Comparison of ENCODE assay signal across 27 mouse cellular contexts in genomic region chr8:119917415-119917814, GRCm38 (mm10). TPM values are rescaled to one million over a fixed set of nuclear protein-coding genes. Genes with fewer than 3 reads are reported as not detected.
DNase-seq lines count a peak whose midpoint lies in the region; ATAC-seq and TF ChIP-seq lines count a peak whose summit lies in the region.
"Had no signal": no experiment of that assay in that cellular context is flagged by ENCODE, and none has a peak within 500 bp of the region (broad histone marks: within the 10 kb centered on the region; RNA-seq: fewer than 3 reads in every experiment).

No protein-coding gene starts in this region.

- H3K9me3 ChIP-seq in intestine, embryonic 16.5 days (ENCODE audit: control insufficient read depth, low read length), result no peaks in the 10 kb centered on the region
- H3K9me3 ChIP-seq in intestine, postnatal 0 days (ENCODE audit: control insufficient read depth), result no peaks in the 10 kb centered on the region
- no peaks in the 10 kb centered on the region for H3K9me3 ChIP-seq in liver, embryonic 16.5 days (replicated peaks; ENCODE audit: control insufficient read depth, low read length)
- H3K9me3 ChIP-seq: embryonic facial prominence, embryonic 12.5 days; heart, embryonic 15.5 days; intestine, embryonic 15.5 days; kidney, embryonic 15.5 days; lung, embryonic 15.5 days; midbrain, embryonic 15.5 days; neural tube, embryonic 12.5 days had no signal

- H3K79me2 ChIP-seq in liver, adult 2 months (ENCODE audit: control insufficient read depth, insufficient read depth, low read length), result peaks cover 64% of the 10 kb centered on the region

- H3K9ac ChIP-seq in intestine, embryonic 16.5 days (ENCODE audit: low read depth, low read length), result peak overlapping the region; percentile 14; the same call in 1 of the 2 replicates
- H3K9ac ChIP-seq in intestine, postnatal 0 days (ENCODE audit: low read depth, low read length), result no peak overlapping the region
- no peak overlapping the region for H3K9ac ChIP-seq in liver, adult 2 months (ENCODE audit: low read depth, low read length)
- H3K9ac ChIP-seq in liver, embryonic 16.5 days (ENCODE audit: low read depth, low read length), result peak overlapping the region; percentile 64
- H3K9ac ChIP-seq: embryonic facial prominence, embryonic 12.5 days; heart, embryonic 15.5 days; intestine, embryonic 15.5 days; kidney, embryonic 15.5 days; lung, embryonic 15.5 days; midbrain, embryonic 15.5 days; neural tube, embryonic 12.5 days had no signal

- 82% methylated on average over 3 of the region's 3 CpGs for WGBS in intestine, embryonic 16.5 days
- WGBS in intestine, postnatal 0 days, result 77% methylated on average over 3 of the region's 3 CpGs
- WGBS in liver, adult 2 months, result 78% methylated on average over 3 of the region's 3 CpGs
- 37% methylated on average over 3 of the region's 3 CpGs for WGBS in liver, embryonic 16.5 days (ENCODE audit: insufficient replicate concordance)

- TF ChIP-seq CTCF in intestine, postnatal 0 days (IDR thresholded peaks at IDR 0.05; ENCODE audit: low read depth), result no peak
- no peak for TF ChIP-seq CTCF in liver, adult 2 months (IDR thresholded peaks at IDR 0.05; ENCODE audit: low read depth, low read length)

- no peak for ATAC-seq in intestine, embryonic 16.5 days
- no peak for ATAC-seq in intestine, postnatal 0 days
- ATAC-seq in erythroblast, adult 5-6 weeks (replicated peaks; ENCODE audit: low FRiP score, poor library complexity, severe bottlenecking), result peak; percentile 22
- ATAC-seq in liver, embryonic 16.5 days (ENCODE audit: low read depth), result peak; percentile 38
- ATAC-seq in megakaryocyte-erythroid progenitor cell, adult 5-6 weeks (replicated peaks; ENCODE audit: low FRiP score, low TSS enrichment, poor library complexity, severe bottlenecking), result no peak
- no peak for ATAC-seq in CD4-positive, CD25-positive, alpha-beta regulatory T cell, adult 4 months
- ATAC-seq: activated CD4-positive, CD25-positive, alpha-beta regulatory T cell, adult 4 months; forebrain, embryonic 14.5 days; hindbrain, embryonic 16.5 days; midbrain, embryonic 15.5 days had no signal

- no peak for TF ChIP-seq POLR2A in liver, adult 2 months (IDR thresholded peaks at IDR 0.05; ENCODE audit: extremely low read depth, insufficient read depth, low read length)

- H3K36me3 ChIP-seq in intestine, embryonic 16.5 days (ENCODE audit: control insufficient read depth, insufficient read depth, low read length), result no peaks in the 10 kb centered on the region
- no peaks in the 10 kb centered on the region for H3K36me3 ChIP-seq in intestine, postnatal 0 days (ENCODE audit: control insufficient read depth, insufficient read depth)
- H3K36me3 ChIP-seq in liver, adult 2 months (ENCODE audit: control insufficient read depth, insufficient read depth, low read length), result no peaks in the 10 kb centered on the region
- no peaks in the 10 kb centered on the region for H3K36me3 ChIP-seq in liver, embryonic 16.5 days (ENCODE audit: control insufficient read depth, insufficient read depth)
- H3K36me3 ChIP-seq: heart, embryonic 15.5 days; intestine, embryonic 15.5 days; lung, embryonic 15.5 days; midbrain, embryonic 15.5 days had no signal

- H3K4me3 ChIP-seq in intestine, embryonic 16.5 days (ENCODE audit: low read length), result no peak overlapping the region
- no peak overlapping the region for H3K4me3 ChIP-seq in intestine, postnatal 0 days (ENCODE audit: low read depth, low read length)
- H3K4me3 ChIP-seq in liver, adult 2 months (ENCODE audit: insufficient read depth, low read depth, low read length), result no peak overlapping the region
- peak overlapping the region; percentile 45 for H3K4me3 ChIP-seq in liver, embryonic 16.5 days (ENCODE audit: low read depth, low read length)
- H3K4me3 ChIP-seq: embryonic facial prominence, embryonic 12.5 days; heart, embryonic 15.5 days; intestine, embryonic 15.5 days; kidney, embryonic 15.5 days; lung, embryonic 15.5 days; midbrain, embryonic 15.5 days; neural tube, embryonic 12.5 days had no signal

- peaks cover 46% of the 10 kb centered on the region for H3K4me1 ChIP-seq in intestine, embryonic 16.5 days (ENCODE audit: control insufficient read depth, insufficient read depth, low read length)
- H3K4me1 ChIP-seq in intestine, postnatal 0 days (replicated peaks; ENCODE audit: control insufficient read depth, insufficient read depth, low read length), result peaks cover 6% of the 10 kb centered on the region; the same call in 1 of the 2 replicates
- peaks cover 46% of the 10 kb centered on the region for H3K4me1 ChIP-seq in liver, adult 2 months (ENCODE audit: control insufficient read depth, insufficient read depth, low read length)
- peaks cover 80% of the 10 kb centered on the region for H3K4me1 ChIP-seq in liver, embryonic 16.5 days (ENCODE audit: control insufficient read depth, low read depth, low read length)

- DNase-seq in liver, adult 2 months (ENCODE audit: extremely low read depth, low read depth, low spot score), result no peak
- DNase-seq: adrenal gland, adult 8-10 months; B cell, adult 2 months; cerebellum, adult 18-20 months; cerebellum, postnatal 14 days; kidney, postnatal 4 days; lung, postnatal 4 days; retina, postnatal 1 day; thymus, adult 18-20 months; thymus, postnatal 36 days had no signal

- H3K27me3 ChIP-seq in intestine, embryonic 16.5 days (replicated peaks; ENCODE audit: control insufficient read depth, insufficient read depth, low read length), result no peaks in the 10 kb centered on the region
- no peaks in the 10 kb centered on the region for H3K27me3 ChIP-seq in intestine, postnatal 0 days (replicated peaks; ENCODE audit: control insufficient read depth, insufficient read depth, low read length)
- no peaks in the 10 kb centered on the region for H3K27me3 ChIP-seq in liver, adult 2 months (ENCODE audit: control insufficient read depth, insufficient read depth, low read length)
- no peaks in the 10 kb centered on the region for H3K27me3 ChIP-seq in liver, embryonic 16.5 days (ENCODE audit: control insufficient read depth, insufficient read depth, low read depth, low read length)
- H3K27me3 ChIP-seq: embryonic facial prominence, embryonic 12.5 days; heart, embryonic 15.5 days; intestine, embryonic 15.5 days; kidney, embryonic 15.5 days; lung, embryonic 15.5 days; midbrain, embryonic 15.5 days; neural tube, embryonic 12.5 days had no signal

- H3K27ac ChIP-seq in intestine, embryonic 16.5 days (ENCODE audit: low read length), result no peak overlapping the region
- H3K27ac ChIP-seq in intestine, postnatal 0 days (ENCODE audit: low read depth, low read length), result no peak overlapping the region
- H3K27ac ChIP-seq in liver, adult 2 months (replicated peaks; ENCODE audit: insufficient read depth, low read depth, low read length), result peak overlapping the region; percentile 67
- peak overlapping the region; percentile 93 for H3K27ac ChIP-seq in liver, embryonic 16.5 days (ENCODE audit: low read length)
- H3K27ac ChIP-seq: embryonic facial prominence, embryonic 12.5 days; heart, embryonic 15.5 days; intestine, embryonic 15.5 days; kidney, embryonic 15.5 days; lung, embryonic 15.5 days; midbrain, embryonic 15.5 days; neural tube, embryonic 12.5 days had no signal

- H3K4me2 ChIP-seq in intestine, embryonic 16.5 days (ENCODE audit: low read depth, low read length), result no peak overlapping the region
- no peak overlapping the region for H3K4me2 ChIP-seq in intestine, postnatal 0 days (replicated peaks; ENCODE audit: low read depth)
- peak overlapping the region; percentile 71 for H3K4me2 ChIP-seq in liver, embryonic 16.5 days (ENCODE audit: low read depth, low read length)
- H3K4me2 ChIP-seq: embryonic facial prominence, embryonic 12.5 days; heart, embryonic 15.5 days; intestine, embryonic 15.5 days; kidney, embryonic 15.5 days; lung, embryonic 15.5 days; midbrain, embryonic 15.5 days; neural tube, embryonic 12.5 days had no signal

RNA-seq across cellular contexts. Expression of gene Gm20388, which starts 6.8 kb away (rescaled TPM):
- 5.8 and 7.1 TPM in 2 replicates for polyA plus RNA-seq in intestine, embryonic 16.5 days (2015; fragmentation: Nextera tagmentation; extraction: Ambion mirVana)
- not detected in 2 replicates for polyA plus RNA-seq in intestine, postnatal 0 days (2015; fragmentation: Nextera tagmentation; extraction: Ambion mirVana)
- total RNA-seq in erythroblast, adult 5-6 weeks (2015; ENCODE audit: low replicate concordance), result 2.9 and 5.2 TPM in 2 replicates
- total RNA-seq in erythroblast, adult 5-6 weeks (2017; ENCODE audit: low replicate concordance), result 0.28 and 7.8 TPM in 2 replicates
- 6.4 and 8.3 TPM in 2 replicates for total RNA-seq in liver, adult 2 months (2014; rRNA removed)
- polyA plus RNA-seq in liver, adult 2 months (2012; rRNA removed), result 19.9 TPM in 2 replicates
- 1.4 and 2.0 TPM in 2 replicates for polyA plus RNA-seq in liver, embryonic 16.5 days (2015; fragmentation: Nextera tagmentation; extraction: Ambion mirVana)
- total RNA-seq in megakaryocyte-erythroid progenitor cell, adult 5-6 weeks (2014; fragmentation: Nextera tagmentation), result 7.3 and 11.4 TPM in 2 replicates
- total RNA-seq in megakaryocyte-erythroid progenitor cell, adult 5-6 weeks (2017), result 17.9 and 18.1 TPM in 2 replicates
- 10 to 100 TPM; 10.7 to 12.8 TPM for polyA plus RNA-seq in CD4-positive, CD25-positive, alpha-beta regulatory T cell, adult 4 months (2017; shearing (Covaris generic))
- polyA plus RNA-seq: embryonic facial prominence, embryonic 12.5 days; heart, embryonic 15.5 days; intestine, embryonic 15.5 days; limb, embryonic 11.5 days; neural tube, embryonic 12.5 days had no signal

RNA-seq across cellular contexts. Expression of gene Usp10, which starts 7.3 kb away (rescaled TPM):
- polyA plus RNA-seq in intestine, embryonic 16.5 days (2015; fragmentation: Nextera tagmentation; extraction: Ambion mirVana), result 124 and 125 TPM in 2 replicates
- 37.1 and 41.2 TPM in 2 replicates for polyA plus RNA-seq in intestine, postnatal 0 days (2015; fragmentation: Nextera tagmentation; extraction: Ambion mirVana)
- 66.3 and 87.0 TPM in 2 replicates for total RNA-seq in erythroblast, adult 5-6 weeks (2015; ENCODE audit: low replicate concordance)
- total RNA-seq in erythroblast, adult 5-6 weeks (2017; ENCODE audit: low replicate concordance), result 59.7 and 83.1 TPM in 2 replicates
- total RNA-seq in liver, adult 2 months (2014; rRNA removed), result 42.6 and 50.1 TPM in 2 replicates
- 82.3 and 94.1 TPM in 2 replicates for polyA plus RNA-seq in liver, adult 2 months (2012; rRNA removed)
- polyA plus RNA-seq in liver, embryonic 16.5 days (2015; fragmentation: Nextera tagmentation; extraction: Ambion mirVana), result 66.7 and 75.7 TPM in 2 replicates
- 211 and 258 TPM in 2 replicates for total RNA-seq in megakaryocyte-erythroid progenitor cell, adult 5-6 weeks (2014; fragmentation: Nextera tagmentation)
- total RNA-seq in megakaryocyte-erythroid progenitor cell, adult 5-6 weeks (2017), result 78.8 and 80.2 TPM in 2 replicates
- 10 to 100 TPM; 56.3 to 97.3 TPM for polyA plus RNA-seq in CD4-positive, CD25-positive, alpha-beta regulatory T cell, adult 4 months (2017; shearing (Covaris generic))

RNA-seq across cellular contexts. Expression of gene Klhl36, which starts 55.3 kb away (rescaled TPM):
- polyA plus RNA-seq in intestine, embryonic 16.5 days (2015; fragmentation: Nextera tagmentation; extraction: Ambion mirVana), result 11.5 and 12.2 TPM in 2 replicates
- polyA plus RNA-seq in intestine, postnatal 0 days (2015; fragmentation: Nextera tagmentation; extraction: Ambion mirVana), result 7.3 and 7.4 TPM in 2 replicates
- 2.3 and 2.5 TPM in 2 replicates for total RNA-seq in erythroblast, adult 5-6 weeks (2015; ENCODE audit: low replicate concordance)
- 1.6 and 5.2 TPM in 2 replicates for total RNA-seq in erythroblast, adult 5-6 weeks (2017; ENCODE audit: low replicate concordance)
- 5.2 and 7.0 TPM in 2 replicates for total RNA-seq in liver, adult 2 months (2014; rRNA removed)
- polyA plus RNA-seq in liver, adult 2 months (2012; rRNA removed), result 11.3 and 12.2 TPM in 2 replicates
- polyA plus RNA-seq in liver, embryonic 16.5 days (2015; fragmentation: Nextera tagmentation; extraction: Ambion mirVana), result 4.3 and 4.4 TPM in 2 replicates
- total RNA-seq in megakaryocyte-erythroid progenitor cell, adult 5-6 weeks (2014; fragmentation: Nextera tagmentation), result 2.2 and 4.4 TPM in 2 replicates
- 3.2 and 5.6 TPM in 2 replicates for total RNA-seq in megakaryocyte-erythroid progenitor cell, adult 5-6 weeks (2017)
- 10 to 100 TPM in 1 of 2 experiments, 1 to 10 TPM in 1; 6.2 to 11.6 TPM for polyA plus RNA-seq in CD4-positive, CD25-positive, alpha-beta regulatory T cell, adult 4 months (2017; shearing (Covaris generic))

Comparison
In these comparisons a context has a peak if more than half of its experiments do, and no peak if none do; other contexts are left out.
1. H3K9ac ChIP-seq: peak in intestine, embryonic 16.5 days (single experiment) and liver, embryonic 16.5 days (single experiment); none in intestine, postnatal 0 days (single experiment) and liver, adult 2 months (single experiment).
2. ATAC-seq: peak in erythroblast, adult 5-6 weeks (single experiment) and liver, embryonic 16.5 days (single experiment); none in intestine, embryonic 16.5 days (single experiment), intestine, postnatal 0 days (single experiment), megakaryocyte-erythroid progenitor cell, adult 5-6 weeks (single experiment) and CD4-positive, CD25-positive, alpha-beta regulatory T cell, adult 4 months (single experiment).
3. H3K27ac ChIP-seq: peak in liver, adult 2 months (single experiment) and liver, embryonic 16.5 days (single experiment); none in intestine, embryonic 16.5 days (single experiment) and intestine, postnatal 0 days (single experiment).